Mouse (Mus musculus) midbrain, embryonic 12.5 days (tissue): ENCODE results near the gene Tpo. TPM values are rescaled to one million over a fixed set of nuclear protein-coding genes. Genes with fewer than 3 reads are reported as not detected.

Source experiments
- polyA plus RNA-seq: library from polyadenylated mRNA; unstranded; fragments of >200 nt; fragmentation: Nextera tagmentation; extraction: Ambion mirVana; gene quantifications from 2 replicates; pipeline ENCODE4 v1.2.1, GENCODE M21; 2016

Tpo gene
- polyA plus RNA-seq, 1 experiment from 2014 or later, result not detected

Other genes starting within 250 kb of the Tpo start
- 75.4 and 83.6 TPM in 2 replicates for gene Pxdn, start 195.0 kb downstream of the Tpo start, polyA plus RNA-seq
- gene Sntg2, start 240.8 kb upstream of the Tpo start, polyA plus RNA-seq, result 1.7 and 1.8 TPM in 2 replicates